Mouse (Mus musculus): ENCODE measurements around the gene Ush2a. TPM values are rescaled to one million over a fixed set of nuclear protein-coding genes. Genes with fewer than 3 reads are reported as not detected.

Gene Ush2a
- total RNA-seq (2014; fragmentation: Nextera tagmentation), result not detected in 2 replicates
- 0.06 and 0.11 TPM in 2 replicates for total RNA-seq (2017)
- polyA plus RNA-seq (2012), result not detected in 2 replicates

DNA sequence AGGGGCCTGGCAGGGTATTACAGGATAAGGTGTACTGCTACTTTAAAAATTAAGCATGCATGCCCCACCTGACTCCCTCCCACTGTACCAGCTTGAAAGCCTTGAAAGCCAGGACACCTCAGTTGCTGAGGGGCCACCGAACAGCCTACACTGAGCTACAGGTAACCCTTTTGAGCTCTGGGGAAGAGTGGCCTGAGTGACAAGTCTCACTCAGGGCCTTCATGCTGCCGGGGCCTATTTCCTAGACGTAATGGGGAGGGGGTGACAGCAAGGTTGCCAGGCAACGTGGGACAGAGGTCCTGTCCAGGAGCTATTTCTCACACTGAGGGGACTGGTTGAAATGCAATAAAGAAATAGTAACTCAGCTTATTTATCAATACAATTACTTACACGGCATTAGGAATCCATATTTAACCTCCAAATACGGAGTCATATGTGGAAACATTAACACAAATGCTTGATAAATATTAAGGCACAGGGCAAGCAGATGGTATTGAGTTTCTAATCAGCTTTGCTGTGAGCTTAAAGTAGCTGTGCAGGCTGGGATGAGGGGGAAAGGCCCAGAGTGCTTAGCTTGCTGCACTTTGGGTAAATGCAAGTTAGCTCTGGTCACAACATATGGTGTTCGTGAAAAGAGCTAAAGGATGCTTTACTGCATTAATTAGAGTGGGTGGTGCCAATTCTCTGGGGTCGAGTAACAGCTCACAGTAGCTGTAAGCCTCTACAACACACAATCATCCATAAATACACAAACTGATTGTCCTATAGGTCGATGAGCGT, at the start of gene Ush2a:
Gene Ush2a (plus strand): TSS at position 121 of the 780 bp plus-strand sequence.
- H3K4me1 ChIP-seq (ENCODE audit: insufficient read depth, low read depth, low read length), result no peaks in the 10 kb centered on the region
- TF ChIP-seq CTCF (IDR thresholded peaks at IDR 0.05; ENCODE audit: low read depth, low read length), result no peak
- H3K9me3 ChIP-seq (replicated peaks), result peaks cover 51% of the 10 kb centered on the region
- H3K27me3 ChIP-seq (ENCODE audit: insufficient read depth, low read length), result no peaks in the 10 kb centered on the region
- ATAC-seq (ENCODE audit: extremely low read depth, insufficient number of reproducible peaks, low FRiP score, poor library complexity, severe bottlenecking), result no peak
- no peak within 1 kb of the TSS for H3K4me3 ChIP-seq (ENCODE audit: low read depth, low read length)
- DNase-seq (ENCODE audit: low spot score), result no peak
- no peaks in the 10 kb centered on the region for H3K36me3 ChIP-seq (replicated peaks)

DNA sequence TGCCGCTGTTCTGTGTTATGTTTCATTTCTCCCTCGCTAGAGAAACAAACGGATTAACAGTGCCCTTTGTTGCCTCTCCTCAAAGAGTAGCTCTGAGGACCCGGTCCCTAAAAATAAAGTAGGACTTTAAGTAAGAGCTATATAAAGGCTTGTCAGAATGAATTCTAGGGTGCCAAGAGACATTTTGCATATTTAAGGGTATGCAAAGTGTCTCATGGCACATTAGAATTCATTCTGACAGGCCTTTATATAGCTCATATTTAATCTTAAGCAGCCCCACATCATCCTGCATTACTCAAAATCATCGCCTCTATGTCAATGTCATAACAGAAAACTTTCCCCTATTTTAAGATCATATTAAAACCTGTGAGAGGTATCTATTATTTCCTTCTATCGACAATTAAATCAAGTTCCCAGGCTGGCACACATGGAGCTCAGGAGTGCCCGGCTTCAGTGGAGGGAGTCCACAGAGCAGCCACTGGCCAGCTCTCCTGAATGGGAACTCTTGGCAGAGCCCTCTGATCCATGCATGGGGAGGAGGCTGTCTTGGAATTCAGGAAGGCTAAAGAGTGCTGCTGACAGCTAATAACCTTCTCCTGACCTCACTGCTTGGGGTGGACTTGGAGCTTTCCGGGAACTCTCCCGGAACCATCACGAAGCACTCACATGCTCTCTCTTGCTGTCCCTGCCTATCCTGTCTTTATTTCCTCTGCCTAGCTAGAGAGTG, 46.8 kb upstream of the Ush2a start:
- H3K27me3 ChIP-seq (ENCODE audit: insufficient read depth, low read length), result no peaks in the 10 kb centered on the region
- ATAC-seq (ENCODE audit: extremely low read depth, insufficient number of reproducible peaks, low FRiP score, poor library complexity, severe bottlenecking) (no peak), DNase-seq (ENCODE audit: low spot score) (no peak)
- H3K4me3 ChIP-seq (ENCODE audit: low read depth, low read length), result no peak overlapping the region
- H3K36me3 ChIP-seq (replicated peaks), result no peaks in the 10 kb centered on the region
- H3K4me1 ChIP-seq (ENCODE audit: insufficient read depth, low read depth, low read length), result no peaks in the 10 kb centered on the region
- TF ChIP-seq GATA1 (IDR thresholded peaks at IDR 0.05; ENCODE audit: borderline replicate concordance, low read length) (no peak), GATA2 (IDR thresholded peaks at IDR 0.05; ENCODE audit: borderline replicate concordance, low read depth, low read length) (no peak), CTCF (IDR thresholded peaks at IDR 0.05; ENCODE audit: low read depth, low read length) (no peak)
- H3K9me3 ChIP-seq (replicated peaks), result peaks cover 31% of the 10 kb centered on the region

DNA sequence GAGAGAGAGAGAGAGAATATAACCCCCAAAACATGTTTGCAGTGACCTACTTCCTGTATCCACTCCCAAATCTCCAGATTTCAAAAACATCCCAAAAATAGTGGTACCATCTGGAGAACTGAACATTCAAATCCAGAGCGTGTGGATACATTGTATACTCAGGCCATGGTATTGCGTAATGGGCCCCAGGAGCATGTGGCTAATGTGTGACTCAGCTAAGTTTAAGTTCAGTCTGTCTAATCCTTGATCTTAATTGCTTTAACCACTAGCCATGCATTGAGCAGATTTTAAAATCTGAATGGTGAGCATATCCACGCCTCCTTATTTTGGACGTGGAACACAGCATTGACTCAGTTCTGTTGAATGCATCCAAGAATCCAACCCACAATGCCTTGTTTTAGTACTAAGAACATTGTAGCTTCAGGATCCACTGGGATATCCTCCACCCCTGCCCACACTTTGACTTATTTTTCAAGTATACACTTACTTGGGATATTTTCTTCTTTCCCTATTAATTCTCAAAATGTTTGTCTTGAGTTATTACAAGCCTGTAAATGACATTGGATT, 40.5 kb upstream of the Ush2a start:
- no peaks in the 10 kb centered on the region for H3K4me1 ChIP-seq (ENCODE audit: insufficient read depth, low read depth, low read length)
- no peaks in the 10 kb centered on the region for H3K27me3 ChIP-seq (ENCODE audit: insufficient read depth, low read length)
- H3K9me3 ChIP-seq (replicated peaks), result peaks cover 24% of the 10 kb centered on the region
- ATAC-seq (ENCODE audit: extremely low read depth, insufficient number of reproducible peaks, low FRiP score, poor library complexity, severe bottlenecking), result no peak
- no peak overlapping the region for H3K4me3 ChIP-seq (ENCODE audit: low read depth, low read length)
- TF ChIP-seq GATA1 (IDR thresholded peaks at IDR 0.05; ENCODE audit: borderline replicate concordance, low read length), result no peak
- TF ChIP-seq TAL1 (conservative IDR thresholded peaks at IDR 0.05; ENCODE audit: low read depth, low read length), result no peak
- no peak for TF ChIP-seq POLR2AphosphoS5 (IDR thresholded peaks at IDR 0.05; ENCODE audit: insufficient replicate concordance, low read depth, low read length)
- TF ChIP-seq CTCF (IDR thresholded peaks at IDR 0.05; ENCODE audit: low read depth, low read length), result no peak
- TF ChIP-seq GATA2 (IDR thresholded peaks at IDR 0.05; ENCODE audit: borderline replicate concordance, low read depth, low read length), result no peak
- DNase-seq (ENCODE audit: low spot score), result no peak
- H3K36me3 ChIP-seq (replicated peaks), result no peaks in the 10 kb centered on the region

DNA sequence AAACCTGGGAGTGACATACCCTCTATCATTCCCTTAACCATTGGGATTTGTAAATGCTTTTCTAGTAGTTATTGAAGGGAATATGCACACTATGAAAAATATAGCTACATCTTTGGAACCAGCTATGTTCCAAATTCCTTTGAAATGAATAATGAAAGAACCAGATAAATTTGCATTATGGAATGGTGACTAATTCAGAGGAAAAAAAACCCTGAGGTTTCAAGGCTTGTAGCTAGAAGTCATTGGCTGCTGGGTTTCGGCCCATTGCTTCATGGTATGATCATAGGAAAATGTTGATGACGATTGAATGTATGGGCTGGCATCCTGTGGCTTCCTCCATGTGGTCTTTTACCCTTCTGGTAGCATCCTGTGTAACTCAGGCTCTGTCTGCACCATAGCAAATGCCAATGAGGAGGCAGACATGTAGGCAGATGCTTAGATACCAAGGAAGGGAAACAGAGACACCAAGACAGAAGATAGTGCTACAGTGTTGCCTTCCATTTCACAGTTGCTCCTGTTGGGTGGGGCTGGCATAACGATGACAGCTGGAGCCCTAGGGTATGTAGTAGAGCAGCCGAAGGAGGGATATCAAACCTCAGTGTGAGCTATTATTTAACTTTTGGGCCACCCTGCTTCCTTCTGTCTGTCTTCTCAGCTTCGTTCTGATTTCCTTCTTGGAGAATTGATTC, 28.6 kb upstream of the Ush2a start:
- no peak for TF ChIP-seq GATA1 (IDR thresholded peaks at IDR 0.05; ENCODE audit: borderline replicate concordance, low read length)
- TF ChIP-seq CTCF (IDR thresholded peaks at IDR 0.05; ENCODE audit: low read depth, low read length), result no peak
- no peak for TF ChIP-seq TAL1 (conservative IDR thresholded peaks at IDR 0.05; ENCODE audit: low read depth, low read length)
- no peak for TF ChIP-seq GATA2 (IDR thresholded peaks at IDR 0.05; ENCODE audit: borderline replicate concordance, low read depth, low read length)
- TF ChIP-seq POLR2AphosphoS5 (IDR thresholded peaks at IDR 0.05; ENCODE audit: insufficient replicate concordance, low read depth, low read length), result no peak
- Histone ChIP-seq H3K36me3 (replicated peaks) (no peaks in the 10 kb centered on the region), H3K9me3 (replicated peaks) (peaks cover 38% of the 10 kb centered on the region), H3K27me3 (ENCODE audit: insufficient read depth, low read length) (no peaks in the 10 kb centered on the region), H3K4me3 (ENCODE audit: low read depth, low read length) (no peak overlapping the region), H3K4me1 (ENCODE audit: insufficient read depth, low read depth, low read length) (no peaks in the 10 kb centered on the region)
- no peak for ATAC-seq (ENCODE audit: extremely low read depth, insufficient number of reproducible peaks, low FRiP score, poor library complexity, severe bottlenecking)
- DNase-seq (ENCODE audit: low spot score), result no peak

DNA sequence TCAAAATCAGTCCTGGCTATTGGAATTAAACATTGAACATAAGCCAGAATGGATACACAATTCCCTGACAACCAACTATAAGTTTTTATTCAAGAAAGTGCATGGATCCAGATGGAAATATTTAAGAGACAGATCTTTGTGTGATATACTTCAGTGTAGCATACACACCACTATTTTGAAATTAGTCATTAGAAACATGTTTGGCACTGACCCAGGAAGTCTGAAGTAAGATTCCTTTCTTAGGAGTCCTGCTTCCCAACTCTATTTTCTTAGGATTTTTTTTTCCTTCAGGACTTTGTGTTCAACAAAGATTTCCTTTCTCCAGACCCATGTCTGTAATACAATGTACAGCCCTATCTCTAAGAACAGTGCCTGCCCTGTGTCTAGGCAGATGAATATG, 23.2 kb upstream of the Ush2a start:
- H3K4me1 ChIP-seq (ENCODE audit: insufficient read depth, low read depth, low read length), result no peaks in the 10 kb centered on the region
- H3K27me3 ChIP-seq (ENCODE audit: insufficient read depth, low read length), result no peaks in the 10 kb centered on the region
- H3K36me3 ChIP-seq (replicated peaks), result no peaks in the 10 kb centered on the region
- H3K4me3 ChIP-seq (ENCODE audit: low read depth, low read length), result no peak overlapping the region
- no peak for TF ChIP-seq GATA1 (IDR thresholded peaks at IDR 0.05; ENCODE audit: borderline replicate concordance, low read length)
- no peak for TF ChIP-seq TAL1 (conservative IDR thresholded peaks at IDR 0.05; ENCODE audit: low read depth, low read length)
- no peak for TF ChIP-seq CTCF (IDR thresholded peaks at IDR 0.05; ENCODE audit: low read depth, low read length)
- no peak for TF ChIP-seq POLR2AphosphoS5 (IDR thresholded peaks at IDR 0.05; ENCODE audit: insufficient replicate concordance, low read depth, low read length)
- TF ChIP-seq GATA2 (IDR thresholded peaks at IDR 0.05; ENCODE audit: borderline replicate concordance, low read depth, low read length), result no peak
- H3K9me3 ChIP-seq (replicated peaks), result peaks cover 44% of the 10 kb centered on the region
- ATAC-seq (ENCODE audit: extremely low read depth, insufficient number of reproducible peaks, low FRiP score, poor library complexity, severe bottlenecking) (no peak), DNase-seq (ENCODE audit: low spot score) (no peak)

DNA sequence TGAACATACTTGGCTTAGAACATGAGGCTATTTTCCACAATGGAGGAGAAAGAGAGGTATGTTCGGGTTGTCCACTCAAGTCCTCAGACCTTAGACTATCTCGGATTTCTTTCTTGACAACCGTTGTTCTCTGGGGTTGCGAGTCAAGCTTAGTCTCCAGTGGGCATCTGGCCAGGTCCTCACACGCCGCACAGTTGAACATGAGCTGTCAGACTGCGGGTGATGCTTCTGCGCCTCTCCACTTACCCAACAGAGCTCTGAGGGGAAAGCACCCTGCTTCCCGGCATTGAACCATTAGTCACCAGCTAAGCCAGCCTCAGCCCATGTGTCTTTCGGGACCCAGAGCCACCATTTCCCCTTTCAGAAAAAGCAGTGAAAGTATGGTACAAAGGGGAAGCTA, 20.1 kb upstream of the Ush2a start:
- DNase-seq (ENCODE audit: low spot score) (no peak), ATAC-seq (ENCODE audit: extremely low read depth, insufficient number of reproducible peaks, low FRiP score, poor library complexity, severe bottlenecking) (no peak)
- TF ChIP-seq TAL1 (conservative IDR thresholded peaks at IDR 0.05; ENCODE audit: low read depth, low read length), result no peak
- Histone ChIP-seq H3K27me3 (ENCODE audit: insufficient read depth, low read length) (no peaks in the 10 kb centered on the region), H3K36me3 (replicated peaks) (no peaks in the 10 kb centered on the region), H3K9me3 (replicated peaks) (peaks cover 53% of the 10 kb centered on the region), H3K4me3 (ENCODE audit: low read depth, low read length) (no peak overlapping the region), H3K4me1 (ENCODE audit: insufficient read depth, low read depth, low read length) (no peaks in the 10 kb centered on the region)
